Mouse (Mus musculus): ENCODE measurements at regions not wholly inside any gene's neighbourhood (a gene's known extent, or its start where the extent isn't known, plus 50 kb on each side); places are given as distances from the start of the nearest gene placed in this dataset.

DNA sequence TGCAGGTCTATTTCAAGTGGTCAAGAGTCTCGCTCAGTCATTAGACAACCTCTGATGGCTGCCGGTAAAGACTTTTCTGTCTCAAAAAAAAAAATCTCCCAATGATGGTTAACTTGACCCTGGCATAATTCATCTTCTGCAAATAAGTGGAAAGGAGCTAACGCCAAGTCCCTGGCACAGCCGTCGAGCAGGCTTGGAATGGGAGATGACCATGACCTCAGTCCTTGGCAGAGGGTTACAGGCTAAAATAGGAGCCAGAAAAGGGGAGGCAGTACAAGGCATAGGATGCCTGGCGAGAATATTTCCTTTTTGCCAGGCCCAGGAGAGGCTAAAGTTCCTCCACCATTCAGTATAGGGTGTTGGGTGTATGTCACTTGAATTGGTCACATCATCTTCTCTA lies 69.2 kb upstream of the Gdf10 start:
- H3K4me1 ChIP-seq (ENCODE audit: insufficient read depth, low read depth, low read length) = no peaks in the 10 kb centered on the region
- H3K4me3 ChIP-seq (ENCODE audit: low read depth, low read length) = no peak overlapping the region
- H3K9me3 ChIP-seq (replicated peaks) = peaks cover 28% of the 10 kb centered on the region
- no peak for DNase-seq (ENCODE audit: low spot score)
- TF ChIP-seq GATA2 (IDR thresholded peaks at IDR 0.05; ENCODE audit: borderline replicate concordance, low read depth, low read length) (no peak), GATA1 (IDR thresholded peaks at IDR 0.05; ENCODE audit: borderline replicate concordance, low read length) (no peak), TAL1 (conservative IDR thresholded peaks at IDR 0.05; ENCODE audit: low read depth, low read length) (no peak), POLR2AphosphoS5 (IDR thresholded peaks at IDR 0.05; ENCODE audit: insufficient replicate concordance, low read depth, low read length) (no peak), CTCF (IDR thresholded peaks at IDR 0.05; ENCODE audit: low read depth, low read length) (no peak)
- no peaks in the 10 kb centered on the region for H3K27me3 ChIP-seq (ENCODE audit: insufficient read depth, low read length)
- no peaks in the 10 kb centered on the region for H3K36me3 ChIP-seq (replicated peaks)
- no peak for ATAC-seq (ENCODE audit: extremely low read depth, insufficient number of reproducible peaks, low FRiP score, poor library complexity, severe bottlenecking)

DNA sequence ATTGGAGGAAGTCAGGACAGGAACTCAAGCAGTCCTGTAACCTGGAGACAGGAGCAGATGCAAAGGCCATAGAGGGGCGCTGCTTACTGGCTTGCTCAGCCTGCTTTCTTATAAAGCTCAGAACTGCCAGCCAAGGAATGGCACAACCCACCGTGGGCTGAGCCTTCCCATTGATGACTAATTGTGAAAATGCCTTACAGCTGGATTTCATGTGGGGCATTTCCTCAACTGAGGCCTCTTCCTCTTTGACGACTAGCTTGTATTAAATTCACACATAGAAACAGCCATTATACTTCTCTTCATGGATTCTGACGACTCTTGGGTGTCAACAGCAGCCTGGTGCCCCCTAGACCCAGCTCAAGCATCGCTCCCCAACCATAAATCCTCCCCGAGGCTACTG lies 66.4 kb upstream of the Gdf10 start:
- Histone ChIP-seq H3K36me3 (replicated peaks) (no peaks in the 10 kb centered on the region), H3K9me3 (replicated peaks) (peaks cover 34% of the 10 kb centered on the region), H3K4me3 (ENCODE audit: low read depth, low read length) (no peak overlapping the region), H3K27me3 (ENCODE audit: insufficient read depth, low read length) (no peaks in the 10 kb centered on the region), H3K4me1 (ENCODE audit: insufficient read depth, low read depth, low read length) (no peaks in the 10 kb centered on the region)
- no peak for TF ChIP-seq TAL1 (conservative IDR thresholded peaks at IDR 0.05; ENCODE audit: low read depth, low read length)
- TF ChIP-seq GATA1 (IDR thresholded peaks at IDR 0.05; ENCODE audit: borderline replicate concordance, low read length) = no peak
- TF ChIP-seq GATA2 (IDR thresholded peaks at IDR 0.05; ENCODE audit: borderline replicate concordance, low read depth, low read length) = no peak
- TF ChIP-seq CTCF (IDR thresholded peaks at IDR 0.05; ENCODE audit: low read depth, low read length) = no peak
- TF ChIP-seq POLR2AphosphoS5 (IDR thresholded peaks at IDR 0.05; ENCODE audit: insufficient replicate concordance, low read depth, low read length) = no peak
- no peak for DNase-seq (ENCODE audit: low spot score)
- ATAC-seq (ENCODE audit: extremely low read depth, insufficient number of reproducible peaks, low FRiP score, poor library complexity, severe bottlenecking) = no peak

DNA sequence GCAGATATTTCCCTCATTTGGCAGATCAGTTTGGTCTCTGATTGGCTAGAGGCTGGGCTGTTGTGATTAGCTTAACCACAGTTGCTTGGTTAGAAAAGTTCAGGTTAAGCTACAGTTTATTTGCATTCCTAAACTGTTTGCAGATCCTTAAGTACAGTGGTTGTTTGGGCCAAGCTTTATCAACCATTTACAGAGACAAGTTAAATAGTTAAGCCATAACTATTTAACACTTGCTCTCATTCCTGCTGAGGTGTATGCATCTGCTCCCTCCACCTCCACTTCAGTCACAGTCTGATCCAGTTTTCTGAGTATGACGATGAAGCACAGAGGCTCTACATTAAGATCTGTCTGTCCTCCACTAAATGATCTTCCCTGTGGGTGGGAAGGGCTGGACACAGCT lies 58.6 kb upstream of the Gdf10 start:
- ATAC-seq (ENCODE audit: extremely low read depth, insufficient number of reproducible peaks, low FRiP score, poor library complexity, severe bottlenecking) (no peak), DNase-seq (ENCODE audit: low spot score) (no peak)
- no peaks in the 10 kb centered on the region for H3K36me3 ChIP-seq (replicated peaks)
- no peaks in the 10 kb centered on the region for H3K4me1 ChIP-seq (ENCODE audit: insufficient read depth, low read depth, low read length)
- H3K9me3 ChIP-seq (replicated peaks) = peaks cover 20% of the 10 kb centered on the region
- TF ChIP-seq GATA2 (IDR thresholded peaks at IDR 0.05; ENCODE audit: borderline replicate concordance, low read depth, low read length) (no peak), CTCF (IDR thresholded peaks at IDR 0.05; ENCODE audit: low read depth, low read length) (no peak), POLR2AphosphoS5 (IDR thresholded peaks at IDR 0.05; ENCODE audit: insufficient replicate concordance, low read depth, low read length) (no peak), GATA1 (IDR thresholded peaks at IDR 0.05; ENCODE audit: borderline replicate concordance, low read length) (no peak), TAL1 (conservative IDR thresholded peaks at IDR 0.05; ENCODE audit: low read depth, low read length) (no peak)
- H3K4me3 ChIP-seq (ENCODE audit: low read depth, low read length) = no peak overlapping the region
- no peaks in the 10 kb centered on the region for H3K27me3 ChIP-seq (ENCODE audit: insufficient read depth, low read length)

DNA sequence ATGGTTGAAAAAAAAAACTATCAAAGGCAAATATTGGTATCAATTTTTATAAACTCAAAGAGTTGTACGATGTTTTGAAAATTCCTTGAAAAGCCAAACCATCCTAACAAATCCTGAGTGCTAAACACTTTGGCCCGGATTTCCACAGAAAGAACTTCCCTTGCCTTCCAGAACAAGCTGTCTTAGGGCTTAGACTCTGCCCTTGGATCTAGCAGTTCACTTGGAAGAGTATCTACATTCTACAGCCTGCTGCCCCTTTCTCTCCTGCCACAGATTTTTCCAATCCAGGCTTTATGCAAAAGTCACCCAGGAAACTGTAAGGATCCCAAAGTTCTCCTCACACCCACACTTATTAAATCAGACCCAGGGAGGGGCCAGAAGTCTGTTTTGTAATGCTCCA lies 57.6 kb upstream of the Gdf10 start:
- Histone ChIP-seq H3K4me3 (ENCODE audit: low read depth, low read length) (no peak overlapping the region), H3K27me3 (ENCODE audit: insufficient read depth, low read length) (no peaks in the 10 kb centered on the region), H3K4me1 (ENCODE audit: insufficient read depth, low read depth, low read length) (no peaks in the 10 kb centered on the region), H3K36me3 (replicated peaks) (no peaks in the 10 kb centered on the region), H3K9me3 (replicated peaks) (peaks cover 19% of the 10 kb centered on the region)
- ATAC-seq (ENCODE audit: extremely low read depth, insufficient number of reproducible peaks, low FRiP score, poor library complexity, severe bottlenecking) (no peak), DNase-seq (ENCODE audit: low spot score) (no peak)
- TF ChIP-seq CTCF (IDR thresholded peaks at IDR 0.05; ENCODE audit: low read depth, low read length) (no peak), POLR2AphosphoS5 (IDR thresholded peaks at IDR 0.05; ENCODE audit: insufficient replicate concordance, low read depth, low read length) (no peak), TAL1 (conservative IDR thresholded peaks at IDR 0.05; ENCODE audit: low read depth, low read length) (no peak), GATA1 (IDR thresholded peaks at IDR 0.05; ENCODE audit: borderline replicate concordance, low read length) (no peak), GATA2 (IDR thresholded peaks at IDR 0.05; ENCODE audit: borderline replicate concordance, low read depth, low read length) (no peak)

DNA sequence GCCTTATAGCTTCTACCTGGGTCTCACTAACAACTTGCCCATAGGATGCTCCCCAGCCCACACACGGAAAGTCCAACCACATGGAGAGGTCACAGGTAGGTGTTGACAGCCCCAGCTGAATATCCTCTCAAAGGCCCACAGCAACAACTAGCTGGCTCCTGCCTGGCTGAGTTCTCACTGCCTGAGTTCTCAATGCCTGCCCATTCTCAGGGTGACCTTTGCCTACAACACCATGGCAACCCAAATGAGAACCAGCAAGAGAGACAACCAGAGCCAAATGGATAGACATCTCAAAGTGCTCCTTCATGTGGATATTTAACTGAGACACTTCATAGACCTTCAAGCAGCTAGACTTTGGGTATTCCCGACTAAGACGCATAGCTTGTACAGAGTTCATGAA lies 55.7 kb upstream of the Gdf10 start:
- H3K4me1 ChIP-seq (ENCODE audit: insufficient read depth, low read depth, low read length) = no peaks in the 10 kb centered on the region
- DNase-seq (ENCODE audit: low spot score) (no peak), ATAC-seq (ENCODE audit: extremely low read depth, insufficient number of reproducible peaks, low FRiP score, poor library complexity, severe bottlenecking) (no peak)
- H3K4me3 ChIP-seq (ENCODE audit: low read depth, low read length) = no peak overlapping the region
- TF ChIP-seq POLR2AphosphoS5 (IDR thresholded peaks at IDR 0.05; ENCODE audit: insufficient replicate concordance, low read depth, low read length) (no peak), CTCF (IDR thresholded peaks at IDR 0.05; ENCODE audit: low read depth, low read length) (no peak), GATA1 (IDR thresholded peaks at IDR 0.05; ENCODE audit: borderline replicate concordance, low read length) (no peak), GATA2 (IDR thresholded peaks at IDR 0.05; ENCODE audit: borderline replicate concordance, low read depth, low read length) (no peak), TAL1 (conservative IDR thresholded peaks at IDR 0.05; ENCODE audit: low read depth, low read length) (no peak)
- H3K36me3 ChIP-seq (replicated peaks) = no peaks in the 10 kb centered on the region
- peaks cover 15% of the 10 kb centered on the region for H3K9me3 ChIP-seq (replicated peaks)
- H3K27me3 ChIP-seq (ENCODE audit: insufficient read depth, low read length) = no peaks in the 10 kb centered on the region

Measured in G1E (cell line).